Mouse (Mus musculus) testis, postnatal 10 days (tissue): ENCODE results near the gene Atp9a.

Experiments
- DNase-seq: peaks from one replicate; pipeline ENCODE4 v3.0.0; 2021; ENCODE audit warnings: low spot score

The Atp9a gene

DNA sequence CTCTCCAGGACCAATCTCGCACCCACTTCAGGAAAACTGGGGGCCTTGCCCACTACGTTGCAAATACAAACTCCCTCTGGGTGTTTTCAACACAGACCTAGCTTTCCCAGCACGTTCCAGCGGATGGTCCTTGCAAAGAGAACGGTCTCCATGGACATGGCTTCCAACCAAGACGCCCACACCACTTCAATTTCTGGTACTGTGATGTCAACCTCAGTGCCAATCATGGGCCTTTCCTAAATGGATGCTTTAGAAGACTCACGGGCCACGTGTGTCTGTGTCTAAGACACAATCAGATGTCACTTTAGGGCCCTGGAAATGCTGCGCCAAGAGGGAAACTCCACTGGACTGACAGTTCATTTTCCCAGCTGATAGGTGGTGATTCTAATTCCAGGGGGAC lies 60.7 kb downstream of the Atp9a start:
- DNase-seq, result no peak

DNA sequence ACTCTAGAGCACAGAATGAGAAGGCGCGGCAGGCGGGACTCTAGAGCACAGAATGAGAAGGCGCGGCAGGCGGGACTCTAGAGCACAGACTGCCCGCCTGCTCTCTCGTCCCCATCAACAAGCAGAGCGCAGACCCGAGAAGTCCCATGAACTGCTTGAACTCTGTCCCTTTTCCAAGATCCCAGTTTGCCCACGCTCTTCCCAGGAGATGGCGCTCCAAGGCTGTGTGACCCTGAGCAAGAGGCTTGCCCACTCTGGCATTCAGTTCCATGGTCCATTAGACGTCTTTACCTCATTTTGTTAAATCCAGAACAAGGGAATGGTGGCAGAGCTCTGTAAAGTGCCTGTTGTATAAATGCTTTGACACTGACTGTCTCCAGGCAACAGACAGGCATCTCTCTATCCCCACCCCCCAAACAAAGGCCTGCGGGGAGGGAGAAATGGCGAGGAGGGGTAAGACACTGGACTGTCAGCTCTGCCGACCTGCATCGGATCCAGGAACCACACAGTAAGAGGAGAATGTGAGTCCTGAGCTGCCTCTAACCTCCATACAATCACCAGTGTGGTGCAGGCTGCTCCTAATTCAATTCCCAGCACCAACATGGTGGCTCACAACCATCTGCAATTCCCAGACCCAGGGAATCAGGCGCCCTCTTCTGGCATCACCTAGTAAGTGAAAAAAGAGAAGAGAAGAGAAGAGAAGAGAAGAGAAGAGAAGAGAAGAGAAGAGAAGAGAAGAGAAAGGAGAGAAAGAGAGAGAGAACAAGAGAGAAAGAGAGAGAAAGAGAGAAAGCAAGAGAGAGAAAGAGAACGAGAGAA lies 62.6 kb downstream of the Atp9a start:
- DNase-seq, result no peak

DNA sequence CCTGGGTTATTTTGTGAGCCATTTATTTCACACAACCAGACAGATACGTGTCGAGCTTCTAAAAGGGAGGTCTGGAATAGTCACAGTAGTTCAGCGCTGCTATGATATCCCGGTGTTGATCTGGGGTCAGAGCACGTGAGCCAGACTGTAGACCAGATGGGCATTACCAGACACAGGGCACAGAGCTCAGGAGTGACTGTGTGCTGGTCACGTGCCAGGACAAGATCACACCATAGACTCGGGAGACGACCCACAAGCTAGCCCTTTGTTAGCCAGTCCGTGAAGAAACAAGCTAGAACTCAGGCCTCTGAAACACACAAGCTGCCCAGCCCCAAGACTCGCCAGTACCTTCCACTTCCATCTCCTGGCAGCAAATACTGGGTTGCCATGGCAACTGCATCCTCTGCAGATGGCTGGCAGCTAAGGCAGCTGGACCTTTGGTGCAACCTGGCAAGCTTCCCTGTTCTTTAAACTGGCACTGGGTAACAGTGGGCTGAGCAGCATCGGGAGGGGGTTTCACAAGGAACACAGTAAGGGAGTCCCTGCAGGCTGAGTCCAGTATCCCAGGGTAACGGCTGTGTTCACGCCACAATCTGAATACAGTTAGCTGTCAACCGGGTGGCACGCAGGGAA lies 63.4 kb downstream of the Atp9a start:
- no peak for DNase-seq

DNA sequence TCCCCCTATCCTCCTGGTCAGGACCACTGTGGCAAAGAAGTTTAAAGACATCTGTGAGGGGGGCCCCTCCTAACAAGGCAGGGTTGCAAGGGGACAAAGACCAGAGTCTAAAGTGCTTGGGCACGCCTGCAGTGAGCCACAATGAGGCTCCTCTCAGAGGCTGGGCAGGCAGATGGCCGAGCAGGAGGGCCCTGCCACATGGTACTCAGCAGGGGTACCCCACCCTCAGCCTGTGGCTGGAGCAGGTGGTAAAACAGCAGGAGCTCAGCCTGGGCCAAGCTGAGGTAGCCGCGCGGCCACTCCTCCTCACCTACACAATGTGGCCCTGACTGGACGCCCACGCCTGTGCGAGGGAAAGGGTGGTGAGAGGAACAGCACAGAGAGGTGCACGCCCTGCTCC lies 64.6 kb downstream of the Atp9a start:
- DNase-seq, result no peak

DNA sequence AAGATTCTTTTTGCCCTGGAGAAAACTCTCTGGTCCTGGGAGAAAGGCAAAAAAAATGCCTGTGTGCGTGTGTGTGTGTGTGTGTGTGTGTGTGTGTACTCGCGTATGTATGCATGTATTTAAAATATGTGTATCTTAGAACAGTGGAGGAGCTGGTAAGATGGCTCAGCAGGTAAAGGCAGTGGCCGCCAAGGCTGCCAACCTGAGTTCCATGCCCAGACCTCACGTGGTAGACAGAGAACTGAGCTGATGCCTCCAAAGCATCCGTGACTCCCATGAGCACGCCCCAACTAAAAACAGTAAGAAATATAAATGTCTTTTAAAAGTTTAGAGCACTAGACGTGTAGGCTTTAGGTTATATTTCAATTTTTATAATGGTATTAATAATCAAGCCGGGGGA lies 70.5 kb downstream of the Atp9a start:
- DNase-seq, result no peak

DNA sequence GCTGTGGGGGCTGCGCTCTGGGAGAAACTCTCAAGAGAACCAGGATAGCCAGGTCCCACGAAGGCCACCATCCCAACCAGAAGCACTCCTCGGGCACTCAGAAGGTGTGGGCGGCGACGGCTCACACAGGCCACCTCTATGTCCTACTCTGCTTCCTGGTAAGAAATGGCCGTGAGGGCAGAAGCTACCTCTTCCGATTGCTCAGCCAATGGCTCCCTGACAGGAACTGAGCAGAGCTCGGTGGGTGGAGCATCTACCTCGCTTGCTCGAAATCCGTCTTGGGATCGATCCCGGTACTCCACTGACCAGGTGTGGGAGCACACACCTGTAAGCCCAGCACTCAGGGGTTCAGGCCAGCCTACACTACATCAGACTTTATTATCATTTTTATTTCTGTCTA lies 72.0 kb downstream of the Atp9a start:
- DNase-seq, result no peak

DNA sequence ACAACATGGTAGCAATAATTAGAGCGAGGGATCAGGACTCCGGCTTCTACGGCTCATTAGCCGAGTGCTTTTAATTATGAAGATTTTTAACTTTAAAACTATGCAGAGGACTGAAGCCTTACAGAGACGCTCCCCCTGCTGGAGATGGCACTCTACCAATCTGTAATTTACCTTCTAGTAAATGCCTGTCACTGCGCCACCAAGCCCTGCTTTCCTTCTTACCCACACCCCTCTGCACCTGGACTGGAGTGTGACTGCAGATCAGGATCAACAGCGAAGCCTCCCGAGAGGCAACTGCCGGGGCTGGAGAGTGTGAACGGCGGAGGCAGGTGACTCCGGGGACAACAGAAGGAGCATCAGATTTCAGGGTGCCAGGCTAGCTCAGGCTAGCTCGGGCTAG lies 72.4 kb downstream of the Atp9a start:
- DNase-seq, result no peak

DNA sequence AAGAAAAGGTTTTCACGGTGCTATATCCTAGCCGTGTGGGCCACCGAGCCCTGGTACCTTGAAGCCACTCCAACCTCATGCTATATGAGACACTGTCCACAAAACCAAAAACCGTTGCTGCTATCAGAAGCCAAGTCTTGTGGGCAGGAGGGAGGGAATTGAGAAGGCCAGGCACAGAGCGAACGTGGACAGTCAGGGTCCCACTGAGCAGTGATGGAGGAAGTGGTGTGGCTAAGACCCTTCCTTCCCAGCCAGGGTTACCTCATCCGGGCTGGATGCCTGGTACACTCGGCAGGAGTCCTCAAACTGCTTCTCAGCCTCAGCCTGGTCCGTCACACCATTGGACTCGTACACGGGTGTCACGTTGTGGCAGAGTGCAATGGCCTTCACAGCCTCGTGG lies 74.5 kb downstream of the Atp9a start:
- DNase-seq, result no peak

DNA sequence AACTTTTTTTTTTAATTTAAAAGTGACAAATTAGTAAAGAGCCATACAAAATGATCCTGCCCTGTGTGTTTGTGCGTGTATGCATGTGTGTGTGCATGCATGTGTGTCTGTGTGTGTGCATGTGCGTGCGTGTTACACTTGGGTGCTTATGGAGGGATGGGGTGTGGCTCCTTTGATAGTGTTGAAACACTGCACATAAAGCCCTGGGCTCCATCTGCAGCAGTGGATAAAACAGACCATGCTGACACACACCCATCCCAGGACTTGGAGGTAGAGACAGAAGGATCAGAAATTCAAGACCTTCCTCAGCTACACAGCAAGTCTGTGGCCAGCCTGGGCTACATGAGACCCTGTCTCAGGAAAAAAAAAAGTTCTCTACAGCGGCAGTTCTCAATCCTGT lies 76.5 kb downstream of the Atp9a start:
- no peak for DNase-seq

DNA sequence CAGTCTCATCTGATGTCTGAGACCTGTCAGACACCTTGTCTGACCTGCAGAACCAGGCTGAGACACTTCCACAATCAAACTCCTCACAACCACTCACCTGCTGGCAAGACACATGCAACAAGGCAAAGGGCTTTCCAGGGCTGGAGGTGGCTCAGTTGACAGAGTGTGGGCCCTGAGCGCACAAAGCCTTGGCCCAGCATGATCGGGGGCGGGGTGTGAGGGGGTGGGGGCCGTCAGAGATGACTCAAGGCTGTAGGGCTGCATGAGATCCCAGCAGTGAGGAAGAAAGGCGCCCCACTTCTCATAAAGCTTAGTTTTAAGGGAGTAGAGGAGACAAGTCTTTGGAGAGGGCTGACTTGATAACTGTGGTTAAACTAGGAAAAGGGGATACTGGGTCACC lies 78.5 kb downstream of the Atp9a start:
- DNase-seq, result no peak

DNA sequence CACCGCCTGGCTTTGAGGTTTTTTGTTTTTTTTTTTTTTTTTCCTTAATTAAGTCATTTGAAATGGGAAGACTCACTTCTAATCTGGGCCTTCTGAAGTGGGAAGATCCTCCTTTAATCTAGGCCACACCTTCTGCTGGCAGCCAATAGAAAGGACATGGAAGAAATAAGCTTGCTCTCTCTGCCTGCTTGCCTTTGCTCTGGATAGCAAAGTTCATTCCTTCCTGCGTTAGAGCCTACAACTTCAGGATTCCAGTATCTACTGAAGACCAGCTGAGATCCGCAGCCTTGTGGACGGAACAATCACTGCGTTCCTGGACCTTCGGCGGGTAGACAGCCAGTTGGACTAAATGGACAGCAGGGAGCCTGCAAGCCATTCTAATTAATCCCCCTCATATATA lies 79.0 kb downstream of the Atp9a start:
- no peak for DNase-seq

DNA sequence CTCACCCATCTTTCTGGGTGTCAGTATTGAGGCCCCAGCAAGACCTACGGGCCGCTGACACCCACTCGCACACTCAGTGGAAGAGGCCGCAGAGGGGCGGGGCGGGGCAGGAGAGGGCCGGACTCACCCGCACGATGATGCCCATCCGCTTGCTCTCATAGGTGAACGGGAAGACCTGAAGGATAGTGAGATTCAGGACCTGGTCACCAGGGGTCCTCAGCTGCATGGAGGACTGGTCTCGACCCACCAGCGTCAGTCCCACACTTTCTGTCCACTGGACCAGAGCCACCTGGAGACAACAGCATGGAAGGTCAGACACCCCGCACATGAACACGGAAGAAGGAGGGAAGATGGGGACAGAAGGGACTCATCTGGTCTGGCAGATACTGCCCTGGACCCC lies 80.4 kb downstream of the Atp9a start:
- DNase-seq, result no peak

DNA sequence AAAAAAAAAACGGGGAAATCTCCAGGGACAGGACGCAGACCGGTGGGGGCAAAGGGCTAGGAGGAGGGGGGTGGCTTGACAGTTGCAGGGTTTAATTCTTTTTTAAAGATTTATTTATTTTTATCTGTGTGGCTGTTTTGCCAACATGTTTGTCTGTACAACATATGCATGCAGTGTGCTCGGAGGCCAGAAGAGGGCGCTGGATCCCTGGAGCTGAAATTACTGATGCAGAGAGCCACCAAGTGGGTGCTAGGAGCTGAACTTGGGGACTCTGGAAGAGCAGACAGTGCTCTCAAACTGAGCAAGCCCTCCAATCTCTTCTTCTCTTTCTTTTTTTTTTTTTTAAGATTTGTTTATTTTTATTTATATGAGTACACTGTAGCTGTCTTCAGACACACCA lies 81.9 kb downstream of the Atp9a start:
- DNase-seq, result no peak

DNA sequence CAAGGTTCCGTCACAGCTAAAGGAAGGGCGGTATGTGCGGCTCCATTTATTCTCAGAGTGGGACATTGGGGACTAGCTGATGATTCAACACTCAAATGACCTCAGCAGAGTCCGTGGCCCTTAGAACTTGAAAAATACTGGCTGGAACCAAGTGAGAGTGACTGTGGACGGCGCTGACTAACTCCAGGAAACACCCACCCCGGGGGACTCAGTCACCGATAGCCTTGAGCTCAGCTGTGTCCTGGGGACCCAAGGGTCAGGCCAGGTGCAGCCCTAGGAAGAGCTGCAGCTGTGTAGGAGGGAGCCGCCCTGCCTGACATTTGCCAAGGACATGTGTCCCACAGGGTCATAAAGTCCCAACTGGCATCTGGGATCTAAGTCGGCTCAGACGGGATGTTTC lies 83.7 kb downstream of the Atp9a start:
- no peak for DNase-seq

DNA sequence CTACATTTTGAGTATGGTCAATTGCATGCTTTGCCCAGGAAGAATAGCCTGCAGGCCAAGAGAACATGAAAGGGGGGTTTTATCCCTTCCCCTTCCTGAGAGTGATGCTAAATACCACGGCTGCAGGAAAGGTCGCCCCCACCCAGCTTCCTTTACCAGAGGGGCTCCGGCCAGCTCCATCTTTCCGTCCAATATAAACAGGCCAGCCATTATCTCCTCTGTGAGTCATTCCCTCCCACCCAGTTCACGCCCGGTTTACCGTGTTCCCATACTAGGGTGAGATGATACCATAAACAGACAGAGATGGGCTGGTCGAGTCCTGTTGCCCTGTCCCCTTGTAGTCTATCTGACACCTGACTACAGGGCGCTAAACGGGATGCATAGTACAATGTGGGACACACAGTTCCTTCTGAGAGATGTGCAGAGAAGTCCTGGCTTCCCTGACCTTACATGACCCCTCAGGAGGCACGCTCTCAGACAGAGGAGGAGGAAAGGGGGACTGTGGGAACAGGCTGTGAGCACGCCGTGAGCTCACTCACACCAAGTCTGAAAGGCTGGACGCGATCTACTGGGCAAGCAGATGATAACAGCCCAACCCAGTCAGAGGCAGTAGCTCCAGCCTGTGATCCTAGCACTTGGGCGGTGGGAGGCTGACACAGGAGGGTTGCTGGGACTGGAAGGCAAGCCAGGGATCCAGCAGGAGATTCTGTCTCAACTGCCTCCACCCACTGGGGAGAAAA lies 85.5 kb downstream of the Atp9a start:
- no peak for DNase-seq

DNA sequence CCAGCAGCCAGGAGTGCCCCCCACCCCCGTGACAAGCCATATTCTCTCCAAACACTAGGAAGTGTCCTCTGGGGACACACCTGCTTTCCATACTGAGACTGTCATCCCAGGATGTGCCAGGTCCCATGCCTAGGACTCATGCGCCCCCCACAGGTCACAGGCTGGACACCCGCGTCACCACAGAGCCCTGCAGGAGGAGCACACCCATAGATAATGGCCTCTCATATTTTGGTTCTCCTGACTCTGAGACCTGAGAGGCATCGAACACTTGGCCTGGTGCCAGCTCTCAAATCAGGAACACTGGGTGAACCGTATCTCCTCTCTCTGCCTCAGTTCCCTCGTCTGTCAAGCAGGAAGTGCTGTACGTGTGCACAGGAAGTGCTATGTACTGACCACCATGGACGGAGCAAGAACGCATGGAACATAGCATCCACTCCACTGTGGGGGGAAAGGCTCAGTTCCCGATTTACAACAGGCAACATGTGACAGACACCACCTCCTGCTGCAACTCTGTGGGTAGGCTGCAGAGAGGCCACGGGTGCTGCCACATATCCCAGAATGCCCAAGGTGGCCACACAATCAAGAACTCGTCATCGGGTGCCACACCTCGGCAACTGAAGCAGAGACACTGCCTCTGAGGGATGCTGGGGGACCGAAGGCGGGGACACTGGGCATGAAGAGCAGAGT lies 87.1 kb downstream of the Atp9a start:
- DNase-seq, result peak; percentile 73

DNA sequence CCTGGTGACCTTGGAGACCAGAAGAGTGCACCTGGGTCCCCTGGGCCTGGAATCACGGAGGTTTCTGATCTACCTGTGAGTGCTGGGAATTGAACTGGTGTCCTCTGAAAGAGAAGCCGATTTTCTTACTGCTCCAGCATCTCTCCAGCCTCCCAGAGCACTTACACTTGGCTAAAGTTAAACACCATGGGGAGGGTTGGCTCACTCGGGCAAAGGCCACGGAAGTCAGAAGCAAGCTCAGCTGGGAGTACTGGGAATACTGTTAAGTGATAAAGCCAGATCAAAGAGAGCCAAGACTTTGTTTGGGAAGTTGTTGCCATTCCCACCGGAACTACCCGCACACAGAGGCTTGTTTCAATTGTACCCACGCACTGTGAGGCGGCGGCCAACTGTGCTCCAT lies 87.7 kb downstream of the Atp9a start:
- DNase-seq, result no peak

DNA sequence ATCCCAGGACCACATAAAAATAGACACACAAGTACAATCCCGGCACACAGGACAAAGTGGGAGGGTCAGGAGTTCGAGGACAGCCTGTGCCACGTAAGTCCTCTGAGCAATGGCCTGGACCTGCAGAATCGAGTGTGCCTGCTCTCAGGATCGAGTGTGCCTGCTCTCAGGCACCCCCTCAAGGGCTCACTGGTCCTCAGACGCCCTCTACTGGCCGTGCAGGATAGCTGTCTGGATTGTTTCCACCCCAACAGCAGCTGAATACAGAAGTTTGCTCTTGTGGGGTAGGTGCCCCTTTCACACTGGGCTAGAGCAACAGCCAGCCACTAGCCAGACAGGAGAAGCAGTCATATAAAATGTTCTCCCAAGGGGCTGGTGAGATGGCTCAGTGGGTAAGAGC lies 90.5 kb downstream of the Atp9a start:
- DNase-seq, result no peak

DNA sequence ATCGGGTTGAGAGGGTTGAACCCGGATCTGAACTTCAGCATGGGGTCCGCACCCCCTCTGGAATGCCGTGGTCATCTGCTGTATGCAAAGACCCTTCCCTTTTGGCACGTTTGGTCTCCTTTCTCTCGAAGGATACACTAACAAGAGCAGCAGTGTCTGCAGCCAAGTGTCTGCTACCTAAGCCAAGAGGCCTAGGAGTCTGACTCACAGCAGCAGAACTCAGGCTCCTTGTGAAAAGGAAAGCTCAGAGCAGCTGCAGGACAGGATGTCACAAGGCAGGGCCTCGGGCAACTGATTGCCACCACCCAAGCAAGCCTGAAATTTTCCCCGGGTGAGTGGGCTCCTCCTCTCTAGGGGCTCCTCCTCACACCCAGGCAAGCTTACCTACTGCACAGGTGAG lies 94.0 kb downstream of the Atp9a start:
- no peak for DNase-seq

DNA sequence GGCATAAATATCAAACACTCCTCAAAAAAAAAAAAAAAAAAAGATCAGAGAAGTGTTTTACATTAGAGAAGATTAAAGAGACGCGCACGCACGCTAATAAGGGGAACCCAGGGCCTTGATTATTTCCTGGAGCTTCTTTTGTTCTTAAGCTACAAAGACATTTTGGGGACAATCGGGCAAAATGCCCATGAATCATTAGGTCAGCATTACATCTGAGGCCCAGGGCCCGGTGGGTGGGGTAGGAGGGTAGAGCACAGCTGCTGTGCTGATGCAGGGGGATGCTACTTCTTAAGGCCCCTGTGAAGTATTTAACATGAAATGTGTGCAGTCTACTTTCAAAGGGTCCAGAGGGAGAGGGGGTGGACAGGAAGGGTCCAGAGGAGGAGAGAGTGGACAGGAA lies 97.4 kb downstream of the Atp9a start:
- no peak for DNase-seq

DNA sequence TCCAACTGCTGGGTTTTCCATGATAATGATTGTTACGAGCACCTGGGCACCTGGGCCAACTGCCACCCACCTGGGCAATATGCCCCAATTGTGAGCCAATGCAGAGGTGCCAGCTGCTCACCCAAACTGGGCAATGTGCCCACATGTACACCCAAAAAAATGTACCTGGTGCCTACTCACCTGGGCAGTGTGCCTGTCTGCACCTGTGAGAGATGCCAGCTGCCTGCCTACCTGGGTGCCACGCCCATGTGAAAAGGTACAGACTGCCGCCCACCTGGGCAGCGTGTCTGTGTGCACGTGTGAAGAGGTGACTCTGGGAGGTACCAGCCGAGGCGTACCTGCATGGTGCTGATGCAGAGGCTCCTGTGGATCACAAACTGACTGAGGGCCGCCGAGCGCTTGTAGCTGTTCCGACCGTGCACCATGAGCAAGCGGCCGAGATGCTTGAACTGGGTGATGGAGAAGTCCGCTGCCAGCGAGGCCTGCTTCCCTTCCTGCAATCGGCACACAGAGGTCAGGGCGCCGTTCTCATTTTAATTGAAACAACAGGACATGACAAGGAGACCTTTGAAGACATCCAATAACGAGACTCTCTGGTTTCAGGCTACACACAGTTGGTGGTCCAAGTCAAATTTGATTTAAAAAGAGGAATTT lies 98.6 kb downstream of the Atp9a start:
- DNase-seq, result no peak

DNA sequence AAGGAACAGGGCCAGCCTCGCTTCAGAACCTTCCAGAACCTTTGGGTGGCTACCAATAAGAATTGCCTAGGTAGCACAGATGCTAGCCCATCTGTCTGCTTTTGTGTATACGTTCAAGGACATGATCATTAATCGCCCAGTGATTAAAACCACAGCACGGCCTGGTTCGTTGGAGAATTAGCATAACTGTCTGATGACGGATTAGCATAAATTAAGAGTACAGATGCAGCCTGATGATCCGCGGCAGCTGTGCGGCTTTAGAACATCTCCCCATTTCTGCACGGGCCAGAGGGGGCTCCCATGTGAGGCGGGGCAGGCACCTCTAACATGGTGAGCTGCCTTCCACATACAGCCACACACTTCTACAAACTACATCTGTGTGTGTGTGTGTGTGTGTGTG lies 100.0 kb downstream of the Atp9a start:
- no peak for DNase-seq
